Mouse (Mus musculus): ENCODE measurements around the gene Mageb3. TPM values are rescaled to one million over a fixed set of nuclear protein-coding genes. Genes with fewer than 3 reads are reported as not detected.

The Mageb3 gene
- polyA plus RNA-seq (2012), result 0.03 and 0.13 TPM in 2 replicates

DNA sequence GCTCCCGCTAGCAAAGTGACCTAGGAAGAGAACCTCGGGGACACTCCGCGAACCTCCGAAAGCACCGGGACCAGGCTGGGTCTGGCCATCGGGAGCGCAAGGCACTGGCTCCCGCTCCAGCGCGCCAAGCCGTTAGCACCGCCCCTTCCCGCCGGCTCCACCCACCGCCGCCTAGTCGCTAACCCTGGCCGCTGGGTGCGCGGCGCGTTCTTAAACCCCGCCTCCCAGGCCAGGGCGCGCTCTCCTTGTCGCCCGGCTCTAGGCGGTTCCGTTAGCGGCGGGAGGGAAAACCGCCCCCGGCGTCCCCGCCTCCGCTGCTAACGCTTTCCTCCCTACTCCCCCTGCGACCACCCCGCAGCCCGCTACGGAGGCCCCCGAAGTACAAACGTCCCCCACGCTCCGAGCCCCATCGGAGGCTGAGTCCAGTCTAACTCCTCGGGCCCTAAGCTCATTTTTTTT lies at the start of gene Mageb3, which contains the start of gene Ctdspl2:
TSS of gene Mageb3 (minus strand) at position 328 of the 459 bp plus-strand sequence.
TSS of gene Ctdspl2 (plus strand) at position 237 of the 459 bp plus-strand sequence.

Other genes starting within 250 kb of the Mageb3 start
- 0.03 TPM in 1 of 2 replicates, not detected in the other for gene Frmd5, start 149.0 kb downstream of the Mageb3 start, polyA plus RNA-seq (2012)
- gene Casc4, start 89.1 kb downstream of the Mageb3 start, polyA plus RNA-seq (2012), result 5.8 and 7.4 TPM in 2 replicates
- 2.6 and 4.0 TPM in 2 replicates for gene Ctdspl2, start 91 bp downstream of the Mageb3 start, polyA plus RNA-seq (2012)
- 47.6 and 78.2 TPM in 2 replicates for gene Eif3j1, start 72.5 kb upstream of the Mageb3 start, polyA plus RNA-seq (2012)
- gene Spg11, start 162.3 kb upstream of the Mageb3 start, polyA plus RNA-seq (2012), result 1.4 and 2.0 TPM in 2 replicates
- gene B2m, start 191.6 kb upstream of the Mageb3 start, polyA plus RNA-seq (2012), result 204 and 229 TPM in 2 replicates
- 0.04 TPM in 1 of 2 replicates, not detected in the other for gene Trim69, start 204.6 kb upstream of the Mageb3 start, polyA plus RNA-seq (2012)
- gene Patl2, start 230.1 kb upstream of the Mageb3 start, polyA plus RNA-seq (2012), result 0.06 TPM in 1 of 2 replicates, not detected in the other
- gene Terb2, start 230.2 kb upstream of the Mageb3 start, polyA plus RNA-seq (2012), result 0.04 TPM in 1 of 2 replicates, not detected in the other